Mouse (Mus musculus): ENCODE data around the gene Immt.
A peak's percentile ranks its signal among the peaks of the same experiment; 100 is the strongest.
"Not testable (repeated sequence)": the region's sequence is repeated elsewhere in the genome, so short reads cannot be mapped to it uniquely, and the experiment has no call there.

Gene Immt

DNA sequence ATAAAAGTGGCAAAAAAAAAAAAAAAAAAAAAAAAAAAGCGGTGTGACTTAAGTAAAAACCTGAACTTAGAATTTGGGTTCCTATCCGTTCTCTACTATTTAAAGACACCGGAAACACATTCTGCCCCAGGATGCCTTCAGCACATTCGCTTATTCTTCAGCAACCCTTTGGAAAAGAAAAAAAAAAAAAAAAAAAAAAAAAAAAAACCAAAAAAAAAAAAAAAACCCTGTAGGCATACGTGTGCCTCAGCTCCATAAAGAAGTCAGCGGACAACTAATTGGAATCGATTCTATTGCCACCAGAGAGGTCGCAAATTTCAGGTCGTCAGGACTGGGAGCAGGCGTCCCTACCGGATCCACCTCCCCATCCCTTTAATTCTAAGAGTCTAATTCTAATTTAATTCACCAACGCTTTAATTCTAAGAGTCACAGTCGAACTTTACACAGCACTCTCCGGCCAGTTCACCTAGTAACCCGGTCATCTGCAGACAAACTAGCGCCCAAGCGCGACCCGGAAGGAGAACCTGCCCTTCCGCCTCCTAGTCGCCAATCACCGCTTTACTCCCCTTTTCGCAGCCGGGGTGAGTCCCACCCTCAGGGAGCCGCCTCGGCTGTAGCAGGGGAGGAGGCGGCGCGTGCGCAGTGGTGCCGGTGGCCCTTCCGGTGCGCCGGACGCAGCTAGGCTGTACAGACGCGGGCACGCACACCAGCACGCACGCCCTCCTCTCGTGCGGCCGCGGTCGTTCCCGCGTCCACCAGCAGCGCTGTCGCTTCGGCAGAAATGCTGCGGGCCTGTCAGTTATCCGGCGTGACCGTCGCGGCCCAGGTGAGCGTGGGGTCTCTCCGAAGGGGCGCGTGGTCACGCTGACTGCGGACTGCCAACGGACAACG lies at the start of gene Immt:
Gene Immt (plus strand): TSS at position 642 of the 891 bp plus-strand sequence.
- DNase-seq: peak; percentile 98

DNA sequence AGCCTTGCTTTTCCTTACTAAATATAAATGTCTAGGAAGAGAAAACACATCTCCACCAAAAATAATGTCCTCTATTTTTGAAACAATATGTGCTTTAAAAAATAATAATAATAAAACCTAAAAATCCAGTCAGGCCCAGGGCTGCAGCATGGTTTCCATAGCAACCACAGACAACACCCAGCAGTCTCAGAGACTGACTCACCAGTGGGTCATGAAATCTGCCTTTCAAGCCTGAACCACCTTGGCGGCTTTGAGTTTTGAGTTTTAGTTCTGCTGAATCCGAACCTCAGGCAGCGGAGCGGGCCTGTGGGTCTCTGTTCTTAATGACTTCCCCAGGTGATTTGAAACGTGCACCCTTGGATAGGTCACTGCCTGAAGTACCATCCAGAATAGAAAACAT lies 48.0 kb upstream of the Immt start:
- DNase-seq: no peak

DNA sequence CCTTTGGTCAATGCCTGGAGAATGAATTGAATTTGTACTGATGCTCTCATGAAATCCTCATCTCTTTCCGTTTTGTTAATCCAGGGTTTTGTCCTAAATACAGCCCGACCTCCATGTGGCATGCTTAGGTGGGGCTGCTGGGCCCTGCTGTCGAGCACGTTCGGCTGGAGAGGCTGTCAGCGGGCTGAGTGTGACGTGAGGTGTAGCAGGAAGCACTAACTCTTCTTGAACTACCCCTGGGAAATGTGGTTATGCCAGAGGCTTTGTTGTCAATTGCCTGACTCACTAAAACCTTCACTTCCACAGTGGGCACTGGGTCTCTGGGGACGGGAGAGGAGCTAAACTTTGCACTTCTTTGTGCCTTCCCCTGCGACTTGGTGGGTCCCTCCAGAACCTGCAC lies 42.8 kb upstream of the Immt start:
- DNase-seq: no peak

DNA sequence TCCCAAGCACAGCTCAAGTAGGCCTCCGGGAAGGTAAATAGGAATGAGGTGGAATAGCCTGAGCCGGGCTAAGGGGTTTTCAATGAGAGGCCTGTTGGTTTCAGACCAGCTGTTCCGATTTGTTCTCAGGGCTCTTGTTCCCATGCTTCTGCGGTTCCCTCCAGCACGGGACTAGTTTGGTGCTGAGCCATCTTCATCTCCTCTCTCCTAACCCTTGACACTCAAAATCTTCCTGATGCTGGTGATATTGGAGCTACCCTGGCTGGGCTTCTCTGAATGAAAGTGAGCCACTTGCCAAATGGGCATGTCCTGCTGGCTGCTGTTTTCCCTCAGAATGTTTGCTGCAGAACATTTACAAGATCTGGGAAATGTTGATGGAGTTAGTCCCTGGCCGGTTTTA lies 39.4 kb upstream of the Immt start:
- DNase-seq: no peak

DNA sequence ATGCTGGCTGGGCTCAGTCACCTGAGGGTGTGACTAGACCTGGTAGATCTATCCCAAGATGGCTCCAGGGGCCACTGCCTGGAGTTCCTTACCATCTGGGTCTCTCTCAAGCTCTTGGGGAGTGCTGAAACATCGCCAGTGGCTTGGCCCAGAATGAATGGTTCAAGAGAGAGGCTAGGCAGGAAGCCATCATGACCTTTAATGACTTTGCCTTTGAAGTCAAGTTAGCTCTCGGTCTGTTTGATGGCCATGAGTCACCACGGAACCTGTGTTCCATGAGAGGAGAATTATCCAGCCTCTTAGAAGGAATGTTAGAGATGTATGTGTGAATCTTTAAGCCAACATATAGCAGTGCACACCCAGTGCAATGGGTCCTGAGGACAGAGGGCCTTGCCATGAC lies 31.7 kb upstream of the Immt start:
- DNase-seq: no peak

DNA sequence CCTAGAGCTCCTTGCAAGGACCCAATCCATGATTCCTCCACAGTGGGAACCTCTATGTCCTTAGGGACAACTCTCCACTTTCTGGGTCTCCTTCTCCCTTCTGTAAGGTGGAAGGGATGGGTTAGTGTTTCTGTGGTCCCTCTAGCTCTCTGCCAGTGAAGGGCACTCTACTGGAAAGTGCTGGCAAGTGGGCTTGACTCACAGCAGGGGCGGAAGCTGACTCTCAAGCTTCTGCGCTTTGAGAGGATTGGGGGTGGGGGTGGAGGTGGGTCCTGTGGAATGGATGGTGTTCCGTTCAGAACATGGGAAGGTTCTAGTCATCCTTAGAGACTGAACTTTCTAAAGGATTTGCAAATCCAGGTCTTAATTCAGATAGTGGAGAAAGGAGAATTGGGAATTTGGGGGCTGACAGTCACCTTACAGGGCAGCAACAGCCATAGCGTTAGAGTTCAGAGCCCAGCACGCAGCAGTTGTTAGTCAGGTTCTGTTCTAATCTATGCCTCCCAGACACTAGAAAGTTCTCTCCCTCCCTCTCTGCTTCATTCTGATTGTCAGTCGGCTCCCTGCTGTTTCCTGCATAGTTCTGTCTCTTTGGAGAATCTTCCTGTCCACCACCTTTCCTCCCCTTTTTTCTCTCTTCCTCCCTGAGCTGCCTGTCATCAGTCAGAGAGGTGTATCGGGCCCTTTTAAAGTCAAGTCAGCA lies 30.0 kb upstream of the Immt start:
- DNase-seq: no peak

DNA sequence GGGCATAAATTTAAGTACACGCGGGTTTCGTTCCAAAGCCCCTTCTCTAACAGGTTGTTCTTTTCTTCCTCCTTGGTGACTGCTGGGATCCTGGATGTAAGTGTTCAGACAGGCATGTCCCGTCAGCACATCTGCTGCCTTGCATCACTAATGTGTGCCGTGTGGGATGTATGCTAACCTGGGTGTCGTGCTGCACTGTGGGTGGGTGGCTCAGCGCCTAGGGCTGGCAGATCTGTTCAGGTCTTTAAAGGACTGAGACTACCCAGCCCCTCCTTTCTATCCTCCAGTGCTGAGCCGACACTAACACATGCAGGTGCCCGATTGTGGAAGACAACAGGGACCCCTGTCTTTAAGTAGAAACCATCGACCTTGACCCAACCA lies 29.4 kb upstream of the Immt start:
- DNase-seq: no peak

DNA sequence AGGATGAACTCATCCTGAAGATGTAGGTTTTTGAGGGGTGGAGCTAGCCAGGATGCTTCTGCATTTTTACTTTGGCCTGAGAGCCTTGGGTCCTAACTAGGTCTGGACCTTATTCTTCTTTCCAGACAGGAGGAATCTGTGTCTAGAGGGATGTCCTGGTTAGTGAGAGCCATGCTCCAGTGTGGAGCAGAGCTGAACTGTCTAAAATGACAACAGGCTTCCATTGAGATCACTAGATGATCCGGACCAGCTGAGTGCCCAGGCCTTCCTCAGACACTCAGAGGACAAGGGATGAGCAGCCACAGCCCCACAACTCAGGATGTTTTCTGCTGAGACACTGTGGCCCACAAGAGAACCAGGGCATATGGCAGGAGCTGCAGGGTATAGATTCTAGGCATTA lies 27.5 kb upstream of the Immt start:
- no peak for DNase-seq

DNA sequence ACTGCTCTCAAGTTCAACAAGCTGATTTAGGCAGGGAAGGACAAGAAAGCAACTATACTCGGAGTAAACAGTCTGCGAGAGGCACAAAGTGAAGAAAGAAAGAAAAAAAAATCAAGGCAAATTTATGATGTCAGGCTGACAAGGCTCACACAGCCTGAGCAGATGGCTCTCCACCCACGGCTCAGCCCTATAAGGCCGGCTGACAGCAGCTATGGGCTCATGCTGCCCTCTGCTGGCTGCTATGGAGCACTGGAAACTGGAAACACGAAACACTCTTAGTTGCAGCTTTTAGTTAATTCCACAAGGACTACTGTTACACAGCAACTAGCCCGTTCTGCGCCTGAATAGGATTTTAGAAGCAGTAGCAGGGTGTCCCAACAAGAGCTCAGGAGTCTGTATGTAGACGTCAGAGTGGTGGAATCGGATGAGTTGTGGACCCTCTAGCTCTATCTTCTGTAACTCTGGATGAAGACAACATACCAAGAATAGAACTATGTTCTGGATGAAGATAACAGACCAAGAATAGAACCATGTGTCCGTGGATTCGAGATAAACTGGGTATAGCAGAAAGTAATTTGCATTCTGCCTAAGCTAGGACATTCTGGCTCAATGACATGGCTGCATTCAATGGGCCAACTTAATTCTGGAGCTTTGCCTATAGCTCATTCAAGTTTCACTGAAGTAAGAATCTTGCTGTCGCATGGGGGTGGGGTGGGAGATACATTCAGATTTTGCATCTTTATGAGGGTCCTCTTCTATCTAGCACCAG lies 26.9 kb upstream of the Immt start:
- peak; percentile 46 to 79 for DNase-seq

DNA sequence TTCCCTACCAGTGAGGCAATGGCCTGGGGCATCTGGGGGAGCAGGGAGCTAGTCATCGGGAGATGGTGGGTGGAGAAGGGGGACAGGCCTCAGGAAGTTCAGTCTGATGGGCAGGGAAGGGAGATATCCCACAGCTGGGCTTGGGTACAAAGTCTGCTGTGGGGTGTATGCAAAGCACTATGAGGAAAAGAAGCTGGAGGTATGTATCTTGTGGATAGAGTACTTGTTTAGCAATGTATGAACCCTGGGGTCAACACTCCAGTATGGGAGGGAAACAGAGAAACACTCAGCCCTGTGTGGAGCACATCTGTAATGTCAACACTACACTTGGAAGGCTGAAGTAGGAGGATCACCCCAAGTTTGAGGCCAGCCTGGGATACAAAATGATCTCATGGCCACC lies 24.4 kb upstream of the Immt start:
- DNase-seq: no peak

DNA sequence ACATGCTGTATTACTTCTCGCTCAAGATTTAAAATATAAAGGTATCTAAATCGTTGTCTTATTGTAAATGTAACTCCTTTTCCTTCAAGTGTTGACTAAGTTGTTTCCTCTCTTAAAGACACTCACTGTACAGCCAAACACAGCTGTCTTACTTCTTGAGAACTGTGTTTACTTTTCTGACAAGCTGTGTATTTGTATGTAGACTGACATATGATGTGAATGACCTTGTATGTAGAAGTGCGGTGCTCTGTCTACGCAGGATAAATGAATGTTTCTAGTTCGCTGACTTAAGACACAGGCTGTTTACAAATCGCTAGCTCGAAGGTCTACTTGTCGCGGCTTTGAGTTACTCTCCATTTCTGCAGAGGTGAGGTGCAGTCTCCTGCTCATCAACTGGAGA lies 21.2 kb upstream of the Immt start:
- no peak for DNase-seq

DNA sequence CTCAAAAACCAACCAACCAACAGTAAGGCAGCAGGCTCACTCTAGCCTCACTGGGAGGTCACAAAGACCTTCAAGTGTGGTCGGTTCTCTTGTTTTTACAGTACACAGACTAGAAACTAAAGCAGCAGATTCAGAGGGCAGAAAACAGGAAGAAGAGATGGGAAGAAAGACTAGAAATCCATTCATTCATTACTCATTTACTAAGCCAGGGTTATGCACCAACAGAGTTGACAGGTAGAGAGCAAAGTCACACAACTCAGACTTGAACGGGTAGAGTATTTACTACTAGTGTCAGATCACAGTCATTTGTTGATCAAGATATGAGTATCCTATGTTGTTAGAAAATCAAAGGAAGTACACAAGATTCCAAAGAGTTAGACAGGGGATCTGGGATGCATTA lies 18.3 kb upstream of the Immt start:
- peak in 1 of 2 experiments; percentile 41 for DNase-seq

DNA sequence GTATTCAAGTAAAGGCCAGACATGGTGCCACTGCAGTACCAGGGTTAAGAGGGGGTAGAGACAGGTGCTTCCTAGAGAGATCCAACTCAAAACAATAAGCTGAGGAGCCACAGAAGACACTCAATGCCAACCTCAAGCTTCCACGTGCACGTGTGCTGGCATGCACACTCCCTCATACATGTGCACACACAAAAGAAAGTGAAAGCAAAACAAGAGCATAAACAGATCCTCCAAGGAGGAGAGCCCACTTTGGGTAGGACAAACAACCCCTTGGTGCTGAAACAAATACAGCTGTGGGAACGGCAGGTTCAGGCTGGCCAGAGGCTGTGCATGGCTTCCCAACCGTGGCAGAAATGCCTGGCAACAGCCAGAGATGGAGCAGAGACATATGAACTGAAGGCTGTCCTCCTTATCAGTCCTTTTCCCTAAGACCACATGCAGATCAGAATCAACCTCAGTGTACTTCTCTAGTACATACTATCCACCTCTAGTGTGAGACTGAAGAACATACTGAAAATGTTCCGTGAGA lies 11.3 kb upstream of the Immt start:
- DNase-seq: peak; percentile 75 to 77

DNA sequence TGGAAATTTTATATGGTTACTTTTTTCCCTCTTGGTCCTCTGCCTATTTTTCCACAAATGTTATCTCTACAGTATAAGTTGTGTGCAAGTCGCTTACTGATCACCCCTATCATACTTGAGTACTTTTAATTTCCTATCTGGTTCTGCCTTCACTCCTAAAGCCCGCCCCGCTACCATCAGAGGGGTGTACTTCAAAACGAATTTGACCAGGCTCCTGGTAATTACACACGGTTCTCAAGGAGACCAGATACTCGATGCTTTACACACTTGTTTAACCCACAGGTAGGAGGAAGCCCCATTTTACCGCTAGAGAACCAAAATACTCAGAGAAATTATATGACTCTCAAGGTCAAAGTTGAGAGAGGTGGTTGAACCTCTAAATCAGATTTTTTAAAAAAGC lies 8.0 kb upstream of the Immt start:
- DNase-seq: no peak

DNA sequence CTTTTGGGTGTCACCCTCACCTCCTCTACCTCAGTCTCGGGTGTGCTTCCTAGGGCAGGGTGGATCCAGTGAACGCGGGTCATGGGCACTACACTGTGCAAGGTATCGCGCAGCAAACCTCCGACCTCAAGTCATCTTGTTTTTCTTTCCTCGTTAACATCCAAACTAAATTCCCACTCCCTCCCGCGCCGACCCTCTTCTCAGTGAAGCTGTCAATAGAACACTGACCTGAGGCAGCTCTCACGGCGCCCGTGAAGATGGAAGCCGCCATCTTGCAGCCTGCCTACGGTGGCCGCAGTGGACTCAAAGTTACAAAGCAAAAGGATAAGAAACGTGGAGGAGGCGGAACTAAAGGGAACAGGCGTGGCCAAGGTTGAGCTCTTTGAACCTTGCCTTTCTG lies 7.6 kb upstream of the Immt start:
- DNase-seq: peak; percentile 96

DNA sequence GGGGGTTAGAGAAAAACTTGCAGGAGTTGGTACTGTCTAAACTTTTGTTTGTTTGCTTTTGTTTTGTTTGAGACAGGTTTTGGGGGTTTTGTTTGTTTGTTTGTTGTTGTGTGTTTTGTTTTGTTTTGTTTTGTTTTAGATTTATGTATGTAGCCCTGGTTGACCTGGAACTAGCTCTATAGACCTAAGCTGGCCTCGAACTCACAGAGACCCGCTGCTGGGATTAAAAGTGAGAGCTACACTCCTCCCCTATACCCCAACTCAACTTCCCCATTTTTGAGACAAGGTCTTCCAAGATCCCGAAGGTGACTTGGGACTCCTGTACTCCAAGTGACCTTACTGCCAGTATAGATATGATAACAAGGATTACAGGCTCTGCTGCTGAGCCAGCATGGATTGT lies 7.2 kb upstream of the Immt start:
- no peak for DNase-seq

DNA sequence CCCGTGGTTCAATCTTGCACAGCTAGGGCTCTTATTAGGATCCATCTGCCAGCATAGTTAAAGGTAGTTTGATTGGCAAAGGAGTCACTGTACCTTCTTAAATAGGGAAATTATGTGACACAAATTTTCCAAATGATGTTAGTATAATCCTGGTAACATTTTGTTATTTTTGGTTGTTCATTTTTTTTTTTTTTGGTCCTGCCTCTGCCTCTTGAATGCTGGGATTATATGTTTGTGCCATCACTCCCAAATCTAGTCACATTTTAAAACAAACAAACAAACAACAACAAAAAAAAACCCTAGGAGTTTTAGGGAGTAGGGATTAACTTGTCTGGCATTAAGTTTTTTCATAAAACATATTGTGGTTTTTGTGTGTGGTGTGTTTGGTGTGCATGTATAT lies 4.3 kb upstream of the Immt start, which contains the start of gene Mrpl35:
Gene Mrpl35 (minus strand): TSS at position 101 of the 400 bp plus-strand sequence.
- no peak for DNase-seq

DNA sequence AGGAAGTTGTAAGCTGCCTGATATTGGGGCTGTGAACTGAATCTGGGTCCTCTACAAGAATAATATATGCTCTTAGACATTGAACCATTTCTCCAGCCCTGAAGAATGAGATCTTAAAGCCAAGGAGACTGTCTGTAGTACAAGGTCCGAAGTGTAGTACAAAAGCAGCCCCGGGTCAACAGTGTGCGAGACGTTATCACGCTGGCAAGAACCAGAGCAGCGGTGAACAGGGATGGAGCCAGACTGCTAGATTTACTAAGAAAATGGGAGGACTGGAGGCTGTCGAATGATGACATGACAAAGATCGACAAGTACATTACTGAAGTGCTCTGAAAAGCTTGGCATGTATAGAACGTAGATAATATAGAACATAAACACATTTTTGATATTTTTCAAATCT lies 1.4 kb upstream of the Immt start:
- no peak for DNase-seq

DNA sequence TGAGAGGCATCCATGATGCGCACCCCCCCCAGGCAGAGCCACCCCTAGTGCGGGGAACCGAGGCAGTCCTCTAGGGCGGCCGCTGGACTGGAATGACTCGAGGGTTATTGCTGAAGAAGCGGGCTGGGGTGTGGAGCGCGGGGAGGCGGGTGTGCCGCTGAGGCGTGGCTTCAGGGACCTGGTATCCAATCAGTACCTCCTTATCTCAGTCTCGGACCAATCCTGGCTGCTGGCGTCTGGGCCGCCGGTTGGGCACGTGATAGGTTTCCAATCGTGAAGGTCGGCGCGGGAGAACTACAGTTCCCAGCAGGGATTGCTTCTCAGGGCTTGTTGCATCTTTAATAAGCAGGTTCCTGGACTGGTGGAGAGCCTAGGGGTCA lies 440 bp downstream of the Immt start:
- peak; percentile 96 to 99 for DNase-seq

DNA sequence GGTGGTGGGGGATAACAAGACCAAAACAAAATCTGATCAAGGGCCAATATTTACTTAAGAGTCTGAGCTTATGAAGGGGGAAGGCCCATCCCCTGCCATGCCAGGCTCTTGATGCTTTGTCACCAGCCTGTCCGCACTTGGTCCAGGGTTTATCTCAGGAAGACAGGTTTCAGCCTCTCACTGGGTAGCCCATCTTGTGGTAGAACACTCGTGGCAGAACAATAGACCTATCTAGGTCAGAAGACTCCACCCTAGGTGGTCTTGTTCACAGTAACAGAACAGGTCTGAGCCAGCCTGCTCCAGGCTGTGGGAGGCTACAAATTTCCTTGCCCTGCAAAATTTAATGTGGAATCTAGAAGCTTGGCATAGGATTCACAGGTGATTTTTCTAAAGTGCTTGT lies 5.7 kb downstream of the Immt start:
- DNase-seq: no peak

DNA sequence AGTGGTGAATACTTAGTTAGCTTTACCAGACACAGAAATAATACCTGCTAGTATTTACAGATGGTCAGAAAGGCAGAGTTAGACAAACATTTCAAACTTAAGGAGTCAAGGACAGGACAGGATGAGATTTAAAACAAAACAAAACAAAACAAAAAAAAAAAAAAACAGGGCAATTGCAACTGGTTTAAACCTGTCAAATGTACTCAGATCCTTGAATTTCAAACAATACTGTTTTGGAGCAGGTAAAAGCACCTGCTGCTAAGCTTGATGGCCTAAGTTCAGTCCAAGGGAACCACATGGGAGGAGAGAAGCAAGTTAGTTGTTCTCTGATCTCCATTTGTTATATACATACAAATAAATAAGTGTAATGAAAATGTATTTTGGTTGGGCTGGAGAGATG lies 8.7 kb downstream of the Immt start:
- no peak for DNase-seq

DNA sequence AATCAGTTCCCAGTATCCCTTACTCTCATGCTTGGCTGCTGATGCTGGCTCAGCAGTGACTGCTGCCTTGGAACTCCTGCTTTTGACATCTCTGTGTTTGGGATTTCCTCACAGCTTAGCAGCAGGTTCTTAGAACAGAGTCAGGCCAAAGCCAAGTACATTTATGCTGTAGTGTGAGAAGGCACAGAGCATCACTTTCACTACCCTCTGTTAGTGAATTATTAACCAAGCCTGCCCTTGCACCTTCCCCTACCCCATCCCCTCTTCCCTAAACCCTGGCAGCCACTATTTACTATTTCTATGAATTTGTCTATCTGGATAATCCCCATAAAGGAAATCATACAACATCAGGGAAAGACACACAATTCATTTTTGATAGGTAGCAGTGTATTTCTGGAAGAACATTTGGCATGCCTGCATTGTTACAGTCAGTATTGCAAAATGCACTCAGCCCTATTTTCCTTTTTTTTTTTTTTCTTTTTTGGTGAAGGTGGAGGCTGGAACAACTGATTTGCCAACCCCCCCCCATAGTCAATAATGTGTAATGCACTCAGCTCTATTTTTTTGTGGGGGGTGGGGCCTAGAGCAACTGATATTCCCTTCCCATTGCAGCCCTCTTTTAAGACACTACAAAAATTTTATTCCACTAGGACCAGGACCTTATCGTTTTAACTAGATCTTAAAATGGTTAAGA lies 9.6 kb downstream of the Immt start:
- peak; percentile 27 to 39 for DNase-seq

DNA sequence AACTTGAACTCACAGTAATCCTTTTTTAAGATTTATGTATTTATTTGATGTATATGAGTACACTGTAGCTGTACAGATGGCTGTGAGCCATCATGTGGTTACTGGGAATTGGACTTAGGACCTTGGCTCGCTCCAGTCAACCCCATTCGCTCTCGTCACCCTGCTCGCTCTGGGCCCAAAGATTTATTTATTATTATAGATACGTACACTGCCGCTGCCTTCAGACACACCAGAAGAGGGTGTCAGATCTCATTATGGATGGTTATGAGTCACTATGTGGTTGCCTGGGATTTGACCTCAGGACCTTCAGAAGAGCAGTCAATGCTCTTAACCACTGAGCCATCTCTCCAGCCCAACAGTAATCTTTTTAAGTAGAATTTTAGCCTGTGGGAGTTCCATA lies 15.8 kb downstream of the Immt start:
- not testable (repeated sequence) for DNase-seq

Data from kidney, postnatal 36 days (tissue).